Mouse (Mus musculus): ENCODE data around the gene Tdrd3.

The Tdrd3 gene

DNA sequence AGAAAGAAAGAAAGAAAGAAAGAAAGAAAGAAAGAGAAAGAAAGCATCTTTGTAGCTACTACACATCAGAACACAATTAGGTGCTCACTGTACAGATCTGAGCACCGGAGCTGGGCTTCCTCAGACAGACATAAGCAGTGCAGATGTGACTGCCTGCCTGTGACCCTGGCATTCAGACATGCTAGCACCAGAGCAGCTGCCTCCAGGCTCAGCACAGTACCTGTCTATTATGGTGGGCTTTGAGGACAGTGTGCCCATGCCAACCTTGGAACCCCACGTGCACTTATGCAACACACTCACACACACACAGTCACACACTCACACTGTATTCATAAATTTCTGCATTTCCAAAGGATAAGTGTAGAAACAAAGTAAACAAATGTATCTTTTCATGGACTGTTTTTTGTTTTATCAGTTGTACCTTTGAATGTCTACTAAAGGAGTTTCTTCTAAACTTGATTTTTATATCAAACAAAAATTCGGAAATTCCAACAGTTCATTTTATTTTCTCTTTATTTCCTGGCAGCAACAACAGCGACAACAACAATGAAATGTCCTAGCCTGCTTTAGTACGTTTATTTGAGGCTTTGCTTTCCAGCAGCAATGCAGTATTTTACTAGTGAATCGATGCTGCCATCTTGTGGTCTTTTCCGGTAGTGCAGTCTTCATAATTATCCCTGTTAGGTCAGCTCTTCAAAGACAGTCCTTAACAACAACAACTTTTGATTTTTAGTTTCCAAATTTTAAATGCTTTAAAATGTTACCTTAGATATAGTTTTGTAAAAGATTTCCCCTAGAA is 35.4 kb downstream of the Tdrd3 start:
- peak; percentile 44 for DNase-seq (ENCODE audit: inconsistent ontology term)

DNA sequence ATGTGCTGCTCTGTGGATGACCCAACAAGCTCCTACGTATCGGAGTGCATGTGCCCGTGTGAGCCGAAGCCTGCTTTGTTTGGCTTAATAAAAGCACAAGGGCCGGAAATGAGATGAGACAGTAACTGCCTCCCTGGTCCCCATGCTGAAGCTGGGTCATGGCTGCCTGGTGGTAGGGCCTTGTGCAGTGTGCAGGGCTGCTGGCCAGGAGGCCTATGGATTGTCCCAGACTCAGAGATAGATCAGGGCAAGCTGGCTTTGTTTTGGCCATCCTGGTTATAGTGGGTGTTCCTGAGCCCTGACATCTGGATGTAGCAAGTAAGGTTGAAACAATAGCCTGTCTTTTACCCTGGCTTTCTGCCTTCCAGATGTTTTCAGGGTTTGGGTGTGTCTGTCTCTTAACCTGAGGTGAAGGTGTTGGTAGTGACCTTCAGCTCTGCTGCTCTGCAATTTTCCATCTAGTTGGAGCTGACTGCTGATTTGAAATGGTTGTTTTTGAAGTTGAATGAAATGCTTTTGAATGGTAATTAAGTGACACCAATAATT is 39.3 kb downstream of the Tdrd3 start:
- DNase-seq (ENCODE audit: inconsistent ontology term) = no peak

DNA sequence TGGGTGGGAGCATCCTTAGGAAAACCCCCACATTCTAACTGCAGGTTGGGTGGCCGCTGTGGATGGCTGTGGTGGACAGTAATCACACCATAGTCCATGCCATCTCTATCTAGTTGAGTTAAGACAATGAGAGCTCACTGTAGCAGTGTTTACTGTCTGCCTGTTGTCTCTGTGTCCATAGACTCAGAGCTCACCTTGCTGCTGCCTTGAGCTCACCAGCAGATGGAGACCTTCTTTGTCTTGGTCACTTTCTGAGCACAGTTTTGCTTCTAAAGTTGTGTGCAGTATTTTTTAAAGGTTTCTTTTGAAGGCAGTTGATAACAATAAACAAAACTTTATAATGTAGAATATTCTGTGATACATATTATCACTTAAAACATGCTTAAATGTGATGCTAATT is 43.3 kb downstream of the Tdrd3 start:
- no peak for DNase-seq (ENCODE audit: inconsistent ontology term)

DNA sequence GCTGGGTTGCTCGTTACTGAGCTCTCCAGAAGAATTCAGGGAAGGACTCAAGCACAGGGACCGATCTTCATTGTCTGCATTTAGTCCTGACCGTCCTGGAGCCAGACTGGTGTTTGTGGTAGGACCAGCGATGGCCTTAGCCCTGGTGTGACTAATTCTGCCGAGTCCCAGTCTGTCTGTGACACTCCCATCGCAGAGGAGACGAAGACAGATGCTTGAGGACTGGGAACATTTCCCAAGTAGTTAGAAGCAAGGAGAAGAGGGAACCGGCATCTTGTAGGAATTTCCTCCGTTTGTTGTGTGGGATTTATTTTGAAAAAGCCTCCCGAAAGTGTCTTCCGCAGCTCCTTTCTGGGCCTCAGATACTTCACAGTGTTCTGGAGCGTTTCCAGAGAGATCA is 45.1 kb downstream of the Tdrd3 start:
- no peak for DNase-seq (ENCODE audit: inconsistent ontology term)

DNA sequence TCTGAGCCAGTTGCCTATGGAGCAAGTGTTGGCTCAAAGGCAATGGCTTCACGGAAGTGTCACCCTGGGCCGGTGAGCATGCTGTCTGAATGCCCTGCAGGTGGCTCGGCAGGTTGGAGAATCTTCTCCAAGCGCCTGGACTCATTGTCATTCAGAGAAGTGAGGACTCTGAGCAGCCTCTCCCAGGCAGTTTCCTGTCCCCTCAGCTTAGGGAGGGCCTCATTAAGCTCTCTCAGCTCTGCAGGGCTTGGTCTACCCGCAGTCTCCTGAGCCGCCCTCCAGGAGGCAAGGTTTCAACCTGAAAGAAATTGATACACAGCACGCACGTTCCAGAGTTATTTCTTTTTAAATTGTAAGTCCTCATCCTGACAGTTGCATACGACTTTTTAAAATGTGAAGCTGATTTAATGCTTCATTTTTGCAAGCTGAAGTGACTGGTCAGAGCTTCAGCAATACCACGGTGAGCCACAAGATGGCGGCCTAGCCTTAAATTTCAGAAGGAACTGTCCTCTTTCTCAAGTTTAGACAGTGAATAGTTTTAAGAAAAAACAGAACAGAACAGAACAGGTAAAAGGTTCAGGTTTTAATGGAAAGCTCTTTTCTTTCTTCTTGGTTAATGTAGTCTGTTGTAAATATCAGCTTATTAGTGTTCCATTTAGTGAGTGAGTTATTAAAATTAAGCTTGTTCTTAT is 47.7 kb downstream of the Tdrd3 start:
- peak; percentile 42 for DNase-seq (ENCODE audit: inconsistent ontology term)

DNA sequence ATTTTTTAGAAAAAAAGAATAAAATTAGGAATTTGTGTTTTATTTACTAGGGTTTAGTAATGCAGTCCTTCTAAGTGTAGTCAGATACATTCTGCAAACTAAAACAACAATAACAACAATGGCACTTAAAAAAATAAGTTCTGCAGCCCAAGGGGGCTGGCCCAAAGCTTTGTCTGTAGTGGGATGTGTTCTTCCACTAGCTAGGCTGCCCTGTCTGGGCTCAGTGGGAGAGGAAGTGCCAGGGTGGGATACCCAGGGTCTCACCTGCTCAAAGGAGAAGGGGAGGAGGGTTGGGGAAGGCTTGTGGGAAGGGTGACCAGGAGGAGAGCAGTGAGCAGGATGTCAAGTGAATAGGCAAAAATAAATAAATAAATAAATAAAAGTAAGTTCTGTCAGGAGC is 48.2 kb downstream of the Tdrd3 start:
- no peak for DNase-seq (ENCODE audit: inconsistent ontology term)

DNA sequence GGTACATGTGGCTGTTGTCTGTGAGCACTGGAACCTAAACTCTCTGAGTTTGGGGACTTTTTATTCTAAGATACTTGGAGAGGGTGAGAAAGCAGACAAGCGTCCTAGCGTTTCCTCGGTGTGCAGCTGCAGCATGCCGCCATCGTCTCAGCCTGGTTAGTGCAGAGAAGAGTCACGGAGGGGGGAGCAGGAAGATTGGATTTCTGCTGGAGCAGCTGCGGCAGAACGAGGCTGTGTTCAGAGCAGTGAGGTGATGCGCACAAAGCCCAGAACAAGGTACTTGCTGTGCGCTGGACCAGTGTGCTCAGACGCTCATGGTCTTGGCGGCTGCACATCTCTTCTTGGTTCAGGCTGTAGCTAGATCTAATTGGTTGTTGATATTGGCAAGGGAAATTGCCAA is 51.1 kb downstream of the Tdrd3 start:
- DNase-seq (ENCODE audit: inconsistent ontology term) = no peak

DNA sequence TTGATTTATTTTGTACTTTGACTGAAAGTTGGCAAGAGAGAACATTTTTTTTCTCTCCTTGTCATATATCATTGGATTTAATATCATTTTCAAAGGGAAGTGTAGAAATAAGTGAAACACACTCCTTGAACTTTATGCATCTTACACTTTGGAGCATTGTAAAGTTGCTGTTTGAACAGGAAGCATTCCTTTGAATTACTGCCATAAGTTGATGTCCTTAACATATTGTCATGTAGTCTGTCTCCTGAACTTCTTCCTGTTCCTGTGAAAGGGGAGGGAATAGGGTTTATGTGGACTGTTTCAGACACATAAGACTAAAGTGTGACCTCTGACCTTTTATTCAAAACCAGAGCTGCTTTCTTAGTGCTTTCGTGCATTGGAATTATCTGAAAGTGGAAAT is 55.1 kb downstream of the Tdrd3 start:
- DNase-seq (ENCODE audit: inconsistent ontology term) = no peak

DNA sequence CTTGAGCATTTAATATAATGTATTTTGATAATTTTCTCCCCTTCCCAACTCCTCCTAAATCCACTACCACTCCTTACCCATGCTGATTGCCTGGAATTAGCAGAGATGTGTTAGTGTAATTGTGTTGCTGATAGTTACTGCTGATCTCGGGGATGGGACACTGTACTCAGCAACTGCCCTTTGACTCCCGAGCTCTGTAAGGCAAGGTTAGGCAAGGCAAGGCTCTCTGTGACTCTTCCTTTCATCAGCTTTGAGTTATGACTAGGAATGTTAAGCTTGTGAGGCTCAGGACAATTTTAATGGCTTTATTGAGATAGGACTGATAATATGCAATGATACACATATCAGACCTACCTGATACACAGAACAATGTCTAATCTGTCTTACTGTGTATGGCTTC is 56.3 kb downstream of the Tdrd3 start:
- no peak for DNase-seq (ENCODE audit: inconsistent ontology term)

DNA sequence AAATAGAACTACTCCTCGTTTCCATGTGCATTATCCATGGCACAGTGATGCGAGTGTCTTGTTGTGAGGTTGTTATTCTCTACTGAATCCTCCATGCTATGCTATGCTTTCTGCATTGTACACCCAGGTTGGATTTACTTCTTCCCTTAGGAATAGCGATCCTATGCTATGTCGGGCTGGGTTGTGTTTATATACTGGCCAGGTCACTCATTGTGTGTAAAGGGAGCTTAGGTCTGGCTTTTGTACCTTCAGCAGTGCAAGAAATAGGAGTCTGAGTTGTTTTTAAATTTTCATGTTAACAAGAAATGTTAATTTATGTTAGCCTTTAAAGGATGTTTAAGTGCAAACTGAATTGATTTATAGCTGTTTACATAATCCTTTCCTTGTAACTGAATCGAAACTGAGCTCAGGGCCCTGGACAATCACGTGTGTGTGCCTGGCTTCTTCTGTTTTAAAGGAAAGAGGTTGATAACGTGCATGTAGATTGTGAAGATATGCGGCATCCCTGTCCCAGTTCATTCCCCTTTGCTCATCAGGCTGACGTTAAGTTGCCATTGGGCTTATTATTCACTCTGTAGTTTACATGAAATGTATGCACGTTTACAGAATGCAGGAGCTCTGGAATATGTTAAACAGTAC is 59.4 kb downstream of the Tdrd3 start:
- no peak for DNase-seq (ENCODE audit: inconsistent ontology term)

DNA sequence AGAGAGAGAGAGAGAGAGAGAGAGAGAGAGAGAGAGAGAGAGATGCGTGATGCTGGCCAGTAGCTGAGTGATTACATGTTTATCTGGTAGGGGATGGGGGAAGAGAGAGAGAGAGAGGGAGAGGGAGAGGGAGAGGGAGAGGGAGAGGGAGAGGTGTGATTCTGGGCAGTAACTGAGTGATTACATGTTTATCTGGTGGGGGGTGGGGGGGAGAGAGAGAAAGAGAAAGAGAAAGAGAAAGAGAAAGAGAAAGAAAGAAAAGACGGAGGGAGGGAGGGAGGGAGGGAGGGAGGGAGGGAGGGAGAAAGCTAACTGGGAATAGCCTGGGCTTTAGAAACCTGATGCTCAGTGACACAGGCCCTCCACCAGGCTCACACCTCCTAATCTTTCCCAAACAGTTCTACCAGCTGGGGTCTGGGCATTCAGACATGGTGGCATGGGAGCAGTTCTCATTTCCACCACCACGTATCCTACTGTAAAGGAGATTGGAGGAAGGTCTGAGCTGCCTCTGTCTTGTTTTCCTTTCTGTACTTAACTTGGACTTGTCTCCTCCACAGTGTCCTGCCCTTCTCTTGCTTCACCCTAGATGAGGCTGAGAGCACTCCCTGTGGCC is 62.0 kb downstream of the Tdrd3 start:
- no peak for DNase-seq (ENCODE audit: inconsistent ontology term)

DNA sequence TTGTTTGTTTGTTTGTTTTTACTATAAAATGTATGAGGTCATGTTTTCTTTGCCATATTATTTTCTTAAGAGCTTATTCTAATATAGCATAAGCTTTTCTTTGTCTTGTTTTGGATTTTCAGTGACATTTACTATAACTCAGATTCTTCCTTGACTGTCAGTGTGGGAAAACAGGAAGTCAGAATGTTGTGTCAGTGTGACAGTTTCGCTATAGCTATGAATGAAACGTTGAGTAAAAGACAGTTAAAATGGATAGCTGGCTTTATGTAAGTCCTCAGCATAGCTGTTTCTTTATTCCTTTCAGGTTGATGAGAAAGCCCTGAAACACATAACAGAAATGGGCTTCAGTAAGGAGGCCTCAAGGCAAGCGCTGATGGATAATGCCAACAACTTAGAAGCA is 69.4 kb downstream of the Tdrd3 start:
- no peak for DNase-seq (ENCODE audit: inconsistent ontology term)

DNA sequence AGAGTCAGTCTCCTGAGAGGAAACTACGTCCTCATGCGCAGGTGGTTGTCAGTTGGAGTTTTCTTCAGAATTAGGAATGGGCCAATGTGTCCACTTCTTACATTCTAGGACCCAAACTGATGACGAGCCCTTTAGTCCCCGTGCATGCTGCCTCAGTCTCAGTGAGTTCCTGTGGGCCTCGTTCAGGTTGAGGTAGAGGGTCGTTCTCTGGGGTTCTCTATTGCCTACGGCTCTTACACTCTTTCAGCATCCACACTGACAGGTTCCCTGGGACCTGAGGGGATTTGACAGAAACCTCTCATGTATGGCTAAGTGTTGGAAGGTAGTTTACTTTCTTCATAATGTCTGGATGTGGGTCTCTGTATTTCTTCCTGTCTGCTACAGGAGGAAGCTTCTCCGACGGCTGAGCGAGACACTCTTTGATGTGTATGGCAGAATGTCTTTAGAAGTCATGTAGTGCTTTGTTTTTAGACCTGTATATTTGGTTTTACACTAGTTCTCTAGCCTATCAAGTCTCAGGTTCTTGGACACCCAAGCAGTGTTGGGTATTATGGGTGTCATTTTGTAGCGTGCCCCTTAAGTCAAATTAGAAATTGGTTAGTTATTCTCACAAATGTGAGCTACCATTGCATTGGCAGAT is 81.6 kb downstream of the Tdrd3 start:
- no peak for DNase-seq (ENCODE audit: inconsistent ontology term)

DNA sequence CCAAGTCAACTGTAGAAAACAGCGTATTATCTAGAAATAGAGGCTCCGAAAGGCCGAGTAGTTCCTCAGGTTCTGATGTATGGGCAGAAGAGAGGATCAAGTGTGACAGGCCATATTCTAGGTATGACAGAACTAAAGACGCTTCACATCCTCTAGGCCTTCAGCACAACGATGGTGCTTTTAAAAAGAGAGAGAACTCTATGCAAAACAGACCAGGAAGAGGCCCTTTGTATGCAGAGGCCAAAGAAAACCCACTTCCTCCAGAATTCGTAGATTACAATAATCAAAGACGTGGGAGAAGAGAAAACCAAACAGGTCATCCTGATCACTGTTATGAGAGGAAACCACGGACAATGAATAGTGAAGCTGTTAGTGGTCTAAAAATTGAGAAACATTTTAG is 89.5 kb downstream of the Tdrd3 start:
- no peak for DNase-seq (ENCODE audit: inconsistent ontology term)

DNA sequence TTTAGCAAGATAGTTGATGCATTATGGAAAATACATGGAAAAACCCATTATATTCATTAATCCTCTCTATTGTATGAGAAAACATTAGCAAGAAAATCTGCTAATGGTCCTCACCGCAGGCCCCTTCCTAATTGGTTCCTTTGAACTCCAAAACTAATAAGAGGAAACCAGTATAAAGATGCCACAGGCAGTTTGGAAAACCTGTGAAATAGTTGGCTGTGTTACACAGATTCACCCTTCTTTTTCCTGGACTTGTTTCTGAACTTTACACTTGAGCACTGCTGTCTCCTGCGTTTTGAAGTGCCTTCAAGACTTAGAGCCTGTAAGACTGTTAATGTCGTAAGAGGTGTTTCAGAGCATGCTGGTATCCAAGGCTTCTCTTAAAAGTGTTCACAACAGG is 98.8 kb downstream of the Tdrd3 start:
- DNase-seq (ENCODE audit: inconsistent ontology term) = peak; percentile 52

DNA sequence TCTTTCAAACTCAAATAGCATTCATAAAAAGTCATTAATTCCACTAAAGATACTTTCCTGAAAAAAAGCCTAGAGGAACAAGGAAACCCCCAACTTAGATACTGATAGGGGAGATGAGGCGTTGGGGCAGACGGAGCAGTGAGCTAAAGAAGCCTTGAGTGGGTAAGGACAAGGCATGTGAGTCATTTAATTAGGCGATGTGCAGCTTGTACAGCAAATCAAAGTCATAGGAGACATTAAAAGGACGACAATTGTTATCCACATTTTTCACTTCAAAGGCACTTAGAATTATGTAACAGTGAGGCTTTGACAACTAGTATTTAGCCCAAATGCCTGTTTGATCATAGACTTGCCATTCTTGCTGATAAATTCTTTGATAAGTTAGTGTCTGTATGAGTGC is 100.9 kb downstream of the Tdrd3 start:
- peak; percentile 72 for DNase-seq (ENCODE audit: inconsistent ontology term)

DNA sequence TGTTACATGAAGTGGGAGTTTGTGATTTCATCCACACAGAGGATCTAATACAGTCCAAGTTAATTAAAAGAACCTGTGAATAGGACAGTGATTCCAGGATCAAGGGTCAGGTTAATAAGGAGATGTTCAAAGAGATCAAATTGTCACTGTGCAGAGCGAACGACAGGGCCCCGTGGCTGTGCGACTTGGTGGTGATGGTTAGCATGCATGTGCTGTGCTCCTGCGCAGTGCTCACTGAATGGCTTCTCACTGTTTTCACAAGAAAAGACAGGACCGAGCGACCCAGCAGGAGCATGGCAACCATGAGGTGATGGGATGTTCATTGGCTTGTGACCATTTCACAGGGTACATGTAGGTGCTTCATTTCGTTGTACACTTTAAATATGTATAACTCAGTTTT is 115.4 kb downstream of the Tdrd3 start:
- DNase-seq (ENCODE audit: inconsistent ontology term) = no peak

DNA sequence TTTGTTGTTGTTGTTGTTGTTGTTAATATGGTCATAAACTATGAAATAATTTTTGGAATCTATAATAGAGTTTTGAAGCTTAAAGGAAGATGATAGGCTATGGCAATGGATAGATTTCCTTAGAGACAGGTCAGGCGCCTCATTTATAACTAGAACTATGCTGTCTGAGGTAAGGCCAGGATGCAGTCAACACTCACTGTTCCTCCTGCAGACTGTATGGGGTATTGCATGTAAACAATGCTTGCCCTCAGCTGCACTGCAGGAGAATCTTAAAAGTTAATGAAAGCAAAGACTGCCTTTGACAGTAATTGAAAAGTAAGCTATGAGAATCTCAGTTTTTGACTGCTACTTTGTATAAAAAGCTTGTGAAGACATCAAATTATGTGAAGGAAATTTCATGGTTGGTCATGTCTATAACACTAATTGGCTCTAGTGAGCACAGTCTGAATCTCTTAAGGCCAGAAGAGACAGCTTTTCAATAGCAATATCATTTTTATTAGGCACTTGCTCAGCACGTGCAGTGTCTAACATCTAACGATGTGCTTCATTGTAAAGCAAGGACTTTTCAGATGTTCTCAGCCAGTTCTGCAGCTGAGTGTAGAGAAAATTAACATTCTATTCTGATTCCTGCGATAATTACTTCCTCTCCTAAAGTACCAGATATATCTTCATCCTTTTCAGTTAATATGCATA is 120.8 kb downstream of the Tdrd3 start:
- no peak for DNase-seq (ENCODE audit: inconsistent ontology term)

DNA sequence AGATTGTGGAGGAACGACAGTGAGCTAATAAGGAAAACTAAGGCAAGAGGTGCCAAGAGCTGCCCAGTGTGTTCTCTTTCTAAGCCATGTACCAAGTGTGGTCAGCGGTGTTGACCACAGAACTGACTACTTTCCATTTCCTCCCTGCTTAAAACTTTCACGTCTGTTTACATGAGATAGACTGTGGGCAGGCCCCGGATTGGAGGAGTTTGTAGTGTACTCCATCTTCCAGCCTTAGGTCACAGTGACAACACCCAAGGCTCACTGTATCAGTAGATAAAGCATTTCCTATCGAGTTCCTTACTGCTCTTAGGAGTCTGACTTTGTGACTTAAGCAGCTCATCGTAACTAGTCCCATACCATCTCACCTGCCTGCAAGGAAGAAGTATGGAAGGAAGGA is 133.5 kb downstream of the Tdrd3 start:
- no peak for DNase-seq (ENCODE audit: inconsistent ontology term)

DNA sequence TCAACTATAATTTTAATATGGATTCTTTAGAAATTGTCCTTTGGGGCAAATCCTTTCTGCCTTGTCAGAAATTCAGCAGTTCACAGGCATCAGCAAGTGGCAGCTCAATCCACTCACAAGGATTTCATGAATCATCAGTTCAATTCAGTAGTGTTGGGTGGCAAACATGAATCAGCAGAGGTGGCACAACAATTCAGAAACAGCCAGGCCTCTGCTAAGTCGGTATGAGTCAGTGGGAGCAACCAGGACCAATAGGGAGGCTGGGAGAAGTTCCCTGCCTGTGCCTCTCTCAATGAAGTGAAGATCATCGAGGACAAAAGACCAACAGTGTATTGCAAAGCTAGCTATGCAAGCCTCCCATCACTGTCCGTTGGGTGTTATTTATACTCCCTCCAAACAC is 135.8 kb downstream of the Tdrd3 start:
- peak; percentile 62 for DNase-seq (ENCODE audit: inconsistent ontology term)

DNA sequence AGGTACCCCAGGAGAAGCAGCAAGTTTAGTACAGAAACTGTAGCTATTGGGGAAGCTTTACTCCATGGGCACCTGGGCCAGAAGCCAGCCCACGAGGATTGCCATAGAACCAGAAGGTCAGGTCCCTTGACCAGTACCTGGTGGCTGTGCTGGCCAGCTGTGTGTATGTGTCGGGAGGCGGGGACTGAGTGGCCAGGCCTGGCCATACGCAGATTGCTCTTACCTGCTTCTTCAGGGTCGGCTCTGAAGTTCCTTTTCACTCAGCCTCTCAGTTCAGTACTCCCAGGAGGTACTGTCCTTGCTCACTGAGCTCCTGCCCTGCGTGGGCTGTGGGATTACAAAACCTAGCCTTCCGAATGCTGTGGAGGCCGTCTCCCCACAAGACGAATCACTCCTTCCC is 147.4 kb downstream of the Tdrd3 start:
- DNase-seq (ENCODE audit: inconsistent ontology term) = no peak

Measured in Muller cell, postnatal 12 days (primary cell).